In the genomic region with DNA sequence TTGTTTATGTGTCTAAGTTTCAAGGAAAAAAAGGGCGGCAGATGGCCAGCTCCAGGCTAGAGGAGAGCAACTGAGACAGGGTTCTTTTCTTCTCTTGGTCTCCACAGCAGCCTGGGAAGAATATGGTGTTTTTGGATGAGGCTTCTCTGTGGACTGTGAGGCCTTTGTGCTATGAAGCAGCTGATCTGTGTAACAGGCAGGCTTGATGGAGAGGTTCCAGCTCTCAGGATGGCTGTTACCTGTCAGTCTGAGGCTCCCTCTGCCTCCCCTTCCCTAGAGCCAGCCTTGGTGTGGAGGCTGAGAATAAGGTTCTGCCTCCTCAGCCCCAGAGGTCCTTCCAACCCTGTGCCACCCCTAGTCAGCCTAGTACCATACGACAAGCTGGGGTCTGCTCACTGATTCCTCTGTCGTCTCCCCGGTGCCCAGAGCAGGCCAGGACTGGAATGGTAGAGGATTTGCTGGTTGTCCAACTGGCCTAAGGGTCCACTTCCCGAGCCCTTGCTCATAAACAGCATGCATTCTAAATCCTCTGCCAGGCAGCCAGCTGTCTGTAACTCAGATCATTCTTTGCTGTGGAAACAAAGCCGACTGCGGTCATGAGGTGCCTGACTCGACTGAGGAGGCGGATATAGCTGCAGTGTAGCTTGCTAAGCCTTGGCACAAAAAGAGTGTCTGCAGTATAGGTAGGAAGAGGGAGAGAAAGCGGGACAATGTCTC, we compare ENCODE assay signal across 12 mouse cellular contexts.
A peak's percentile ranks its signal among the peaks of the same experiment; 100 is the strongest.
DNase-seq lines count a peak whose midpoint lies in the region; ATAC-seq lines count a peak whose summit lies in the region.
"Had no signal": no experiment of that assay in that cellular context is flagged by ENCODE, and none has a peak within 500 bp of the region (broad histone marks: within the 10 kb centered on the region; RNA-seq: fewer than 3 reads in every experiment).

No protein-coding gene starts in this region.

- WGBS in hindbrain, embryonic 10.5 days, result 72% methylated on average over 10 of the region's 10 CpGs

- H3K27ac ChIP-seq in hindbrain, embryonic 10.5 days, result peak overlapping the region; percentile 80
- H3K27ac ChIP-seq: heart, embryonic 15.5 days; lung, embryonic 15.5 days had no signal

- no peak overlapping the region for H3K4me3 ChIP-seq in hindbrain, embryonic 10.5 days
- H3K4me3 ChIP-seq: heart, embryonic 15.5 days; lung, embryonic 15.5 days had no signal

- no peak for ATAC-seq in inflammation-experienced regulatory T-cells, adult 6 months

- peak; percentile 74 for DNase-seq in Muller cell, postnatal 12 days (ENCODE audit: inconsistent ontology term)
- peak; percentile 72 for DNase-seq in brain, adult 2 months (ENCODE audit: low read depth, low spot score)
- DNase-seq in hindbrain, embryonic 10.5 days (ENCODE audit: low spot score), result no peak
- DNase-seq in lung, postnatal 36 days, result peak; percentile 30
- DNase-seq in spleen, adult 18-20 months, result no peak
- no peak for DNase-seq in kidney, postnatal 4 days
- DNase-seq in natural killer cell, adult 2 months (ENCODE audit: low spot score in 2 of 2), result no peak
- DNase-seq: adrenal gland, postnatal 14 days had no signal

- H3K9me3 ChIP-seq in hindbrain, embryonic 10.5 days, result no peaks in the 10 kb centered on the region
- H3K9me3 ChIP-seq: heart, embryonic 15.5 days; lung, embryonic 15.5 days had no signal

- no peaks in the 10 kb centered on the region for H3K36me3 ChIP-seq in hindbrain, embryonic 10.5 days
- H3K36me3 ChIP-seq: G1E; heart, embryonic 15.5 days; lung, embryonic 15.5 days had no signal

- H3K4me1 ChIP-seq in hindbrain, embryonic 10.5 days (replicated peaks), result peaks cover 90% of the 10 kb centered on the region

- H3K27me3 ChIP-seq in hindbrain, embryonic 10.5 days (ENCODE audit: insufficient read depth, poor library complexity, severe bottlenecking), result no peaks in the 10 kb centered on the region
- H3K27me3 ChIP-seq: heart, embryonic 15.5 days; lung, embryonic 15.5 days had no signal

Comparison
In these comparisons a context has a peak if more than half of its experiments do, and no peak if none do; other contexts are left out.
1. DNase-seq: peak in Muller cell, postnatal 12 days (single experiment), brain, adult 2 months (single experiment) and lung, postnatal 36 days (single experiment); none in hindbrain, embryonic 10.5 days (single experiment), spleen, adult 18-20 months (0 of 2), kidney, postnatal 4 days (0 of 2) and natural killer cell, adult 2 months (0 of 2).